Mouse (Mus musculus) B cell, adult (primary cell): Measurements from ENCODE around the gene Ankrd34a. TPM values are rescaled to one million over a fixed set of nuclear protein-coding genes. Genes with fewer than 3 reads are reported as not detected.

Experiments used
- total RNA-seq: library from RNA; stranded (reverse); gene quantifications from 4 replicates; pipeline ENCODE4 v1.2.4, GENCODE M21; 2023; ENCODE audit not compliant: inconsistent age

The Ankrd34a gene
- total RNA-seq, result not detected in 4 replicates

GRCm38 (mm10) chr3:96596228-96596707 is at the start of gene Ankrd34a:
Gene Ankrd34a, plus strand, starts transcription at chr3:96596636.

GRCm38 (mm10) chr3:96557694-96558093 is 38.7 kb upstream of the Ankrd34a start, which contains the start of gene Txnip:
Gene Txnip, plus strand, starts transcription at chr3:96557957.

GRCm38 (mm10) chr3:96576690-96577541 is 19.5 kb upstream of the Ankrd34a start, which contains the start of gene Gm16253:
Gene Gm16253, plus strand, starts transcription at chr3:96576984.

GRCm38 (mm10) chr3:96593790-96594560 is 2.5 kb upstream of the Ankrd34a start, which contains the start of gene Polr3gl:
Gene Polr3gl, minus strand, starts transcription at chr3:96594181.

GRCm38 (mm10) chr3:96600639-96601250 is 4.3 kb downstream of the Ankrd34a start, which contains the start of gene Lix1l:
Gene Lix1l, plus strand, starts transcription at chr3:96601149.

GRCm38 (mm10) chr3:96629729-96630600 is 33.5 kb downstream of the Ankrd34a start, which contains the start of gene Rbm8a:
Gene Rbm8a, plus strand, starts transcription at chr3:96629933.

GRCm38 (mm10) chr3:96634928-96635879 is 38.8 kb downstream of the Ankrd34a start, which contains the start of the genes Pex11b and Gm42957:
Gene Pex11b, plus strand, starts transcription at chr3:96635376.
Gene Gm42957, plus strand, starts transcription at chr3:96635474.

GRCm38 (mm10) chr3:96645018-96645649 is 48.7 kb downstream of the Ankrd34a start, which contains the start of gene Itga10:
Gene Itga10, plus strand, starts transcription at chr3:96645584.

Other genes starting within 250 kb of the Ankrd34a start
- gene BC107364, start 144.3 kb upstream of the Ankrd34a start, total RNA-seq, result not detected in 4 replicates
- not detected in 4 replicates for gene Hfe2, start 71.5 kb upstream of the Ankrd34a start, total RNA-seq
- 694 to 799 TPM (median 724 TPM) in 4 replicates for gene Txnip, start 38.7 kb upstream of the Ankrd34a start, total RNA-seq
- 1.1 TPM in 1 of 4 replicates, not detected in the others for gene Gm16253, start 19.7 kb upstream of the Ankrd34a start, total RNA-seq
- gene Polr3gl, start 2.5 kb upstream of the Ankrd34a start, total RNA-seq, result 29.5 to 38.6 TPM (median 30.7 TPM) in 4 replicates
- gene Lix1l, start 4.5 kb downstream of the Ankrd34a start, total RNA-seq, result 0.32 to 0.42 TPM (median 0.38 TPM) in 4 replicates
- 89.8 to 108 TPM (median 92.8 TPM) in 4 replicates for gene Rbm8a, start 33.3 kb downstream of the Ankrd34a start, total RNA-seq
- gene Pex11b, start 38.7 kb downstream of the Ankrd34a start, total RNA-seq, result 21.1 to 26.9 TPM (median 23.2 TPM) in 4 replicates
- 0.15 TPM in 1 of 4 replicates, not detected in the others for gene Gm42957, start 38.8 kb downstream of the Ankrd34a start, total RNA-seq
- gene Itga10, start 48.9 kb downstream of the Ankrd34a start, total RNA-seq, result 1.7 to 3.0 TPM (median 2.6 TPM) in 4 replicates
- gene Ankrd35, start 73.5 kb downstream of the Ankrd34a start, total RNA-seq, result 0.19 TPM in 1 of 4 replicates, not detected in the others
- 36.7 to 42.8 TPM (median 39.4 TPM) in 4 replicates for gene Pias3, start 99.7 kb downstream of the Ankrd34a start, total RNA-seq
- 0.67 to 1.3 TPM (median 0.94 TPM) in 4 replicates for gene Nudt17, start 111.9 kb downstream of the Ankrd34a start, total RNA-seq
- gene Polr3c, start 131.0 kb downstream of the Ankrd34a start, total RNA-seq, result 53.3 to 59.5 TPM (median 55.8 TPM) in 4 replicates
- 50.2 to 61.3 TPM (median 53.4 TPM) in 4 replicates for gene Rnf115, start 131.0 kb downstream of the Ankrd34a start, total RNA-seq
- not detected in 4 replicates for gene Pdzk1, start 232.6 kb downstream of the Ankrd34a start, total RNA-seq
- gene Cd160, start 232.7 kb downstream of the Ankrd34a start, total RNA-seq, result 0.99 to 2.1 TPM (median 1.3 TPM) in 4 replicates